Mouse (Mus musculus) heart, embryonic 10.5 days (tissue): ENCODE data around the gene Lcn8. TPM values are rescaled to one million over a fixed set of nuclear protein-coding genes. Genes with fewer than 3 reads are reported as not detected.

ENCODE experiments used
- DNase-seq: peaks from one replicate; pipeline ENCODE4 v3.0.0-alpha.2; 2017; ENCODE audit warnings: low spot score
- H3K27ac ChIP-seq: fragments of 300-500 bp; sonication (generic); 2 replicates; pipeline ENCODE4 v1.5.1; 2016; ENCODE audit warnings: mild to moderate bottlenecking
- H3K27me3 ChIP-seq: fragments of 300-500 bp; sonication (generic); 2 replicates; pipeline ENCODE4 v1.6.1; 2016; ENCODE audit warnings: mild to moderate bottlenecking; ENCODE audit not compliant: poor library complexity, insufficient read depth, severe bottlenecking
- H3K36me3 ChIP-seq: fragments of 300-500 bp; sonication (generic); 2 replicates; pipeline ENCODE4 v1.6.1; 2016; ENCODE audit warnings: mild to moderate bottlenecking, moderate library complexity
- H3K4me1 ChIP-seq: fragments of 300-500 bp; sonication (generic); 2 replicates; pipeline ENCODE4 v1.6.1; 2016; ENCODE audit warnings: mild to moderate bottlenecking
- H3K4me3 ChIP-seq: fragments of 300-500 bp; sonication (generic); 2 replicates; pipeline ENCODE4 v1.5.1; 2016; ENCODE audit warnings: mild to moderate bottlenecking, moderate library complexity
- H3K9me3 ChIP-seq: fragments of 300-500 bp; sonication (generic); 2 replicates; pipeline ENCODE4 v1.6.1; 2016; ENCODE audit warnings: mild to moderate bottlenecking, moderate library complexity
- WGBS: fragments of 180-500 bp; shearing (Covaris S2); methylation state at CpG from one replicate; pipeline ENCODE4 v1.1.7; 2016; 5-methylcytosine and 5-hydroxymethylcytosine counted together
- polyA plus RNA-seq: library from polyadenylated mRNA; unstranded; fragments of >200 nt; fragmentation: Nextera tagmentation; extraction: Ambion mirVana; gene quantifications from 2 replicates; pipeline ENCODE4 v1.2.1, GENCODE M21; 2016

The Lcn8 gene
- polyA plus RNA-seq, 1 experiment from 2014 or later = not detected

DNA sequence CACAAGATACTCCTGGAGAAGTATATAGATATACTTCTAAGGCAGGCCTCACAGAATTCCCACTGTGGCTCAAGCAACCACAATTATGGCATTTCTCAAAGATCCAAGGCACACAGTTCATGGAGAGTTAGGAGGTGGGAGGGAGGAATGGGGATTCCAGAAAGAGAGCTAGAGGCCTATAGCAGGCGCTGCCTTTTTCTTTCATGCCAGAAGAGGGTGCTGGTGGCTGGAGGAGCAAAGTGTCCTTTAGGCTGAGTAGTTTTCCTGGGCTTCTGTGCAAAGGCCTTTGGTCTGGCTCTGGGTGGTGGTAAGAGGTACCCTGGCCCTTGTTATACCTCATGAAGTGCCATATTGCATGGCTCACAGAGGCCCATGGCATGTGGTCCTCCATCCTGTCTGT, 18.9 kb upstream of the Lcn8 start:
- DNase-seq = no peak
- Histone ChIP-seq H3K4me1 (0 out of 2 replicates have a peak, but pooled peaks cover 2% of the 10 kb centered on the region), H3K27ac (no peak overlapping the region), H3K9me3 (no peaks in the 10 kb centered on the region), H3K27me3 (no peaks in the 10 kb centered on the region), H3K4me3 (no peak overlapping the region), H3K36me3 (no peaks in the 10 kb centered on the region)
- 26% methylated on average over 1 of the region's 1 CpGs for WGBS

DNA sequence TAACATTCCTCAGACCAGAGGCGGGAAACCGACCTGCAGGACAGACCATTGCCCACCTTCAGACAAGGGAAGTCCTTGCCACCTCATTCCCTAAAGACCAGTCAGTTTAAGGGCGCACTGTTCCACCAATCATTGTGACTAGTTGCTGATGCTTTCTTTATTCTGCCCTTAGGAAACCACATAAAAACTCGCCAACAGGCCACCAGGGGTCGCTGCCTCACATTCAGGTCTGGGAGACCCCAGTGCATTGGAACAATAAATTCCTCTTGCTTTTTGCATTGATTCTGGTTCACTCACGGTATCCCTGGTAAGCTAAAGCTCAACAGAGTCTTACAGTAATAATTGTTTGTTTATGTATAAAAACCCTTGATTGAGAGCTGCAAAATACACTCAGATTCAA, 13.0 kb upstream of the Lcn8 start:
- WGBS = 18% methylated on average over 6 of the region's 6 CpGs
- no peak overlapping the region for H3K4me3 ChIP-seq
- no peak for DNase-seq
- 0 out of 2 replicates have a peak, but pooled peaks cover 3% of the 10 kb centered on the region for H3K4me1 ChIP-seq
- H3K27ac ChIP-seq = no peak overlapping the region
- no peaks in the 10 kb centered on the region for H3K27me3 ChIP-seq
- no peaks in the 10 kb centered on the region for H3K9me3 ChIP-seq
- H3K36me3 ChIP-seq = no peaks in the 10 kb centered on the region

DNA sequence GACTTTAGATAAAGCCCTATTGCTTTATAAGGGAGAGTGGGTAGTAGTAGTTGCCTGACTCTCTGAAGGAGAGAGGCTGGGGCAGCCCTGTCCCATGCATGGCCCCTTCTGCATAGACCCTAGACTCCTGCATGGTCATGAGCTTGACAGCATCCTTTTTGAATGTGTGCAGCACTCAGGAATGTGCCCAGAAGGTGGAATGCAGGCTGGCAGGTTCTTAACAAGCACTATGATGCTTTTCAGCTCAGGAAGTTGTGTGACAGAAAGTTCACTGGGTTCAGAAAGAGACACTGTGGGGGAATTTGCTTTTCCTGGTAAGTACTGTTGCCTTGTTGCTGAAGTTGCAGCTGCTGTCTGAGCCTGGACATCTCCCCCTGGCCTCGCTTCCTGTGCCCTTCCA, 1.6 kb downstream of the Lcn8 start:
- no peaks in the 10 kb centered on the region for H3K9me3 ChIP-seq
- peaks cover 21% of the 10 kb centered on the region for H3K27me3 ChIP-seq
- H3K4me1 ChIP-seq = no peaks in the 10 kb centered on the region
- no peak overlapping the region for H3K27ac ChIP-seq
- WGBS = 62% methylated on average over 1 of the region's 1 CpGs
- H3K4me3 ChIP-seq = no peak overlapping the region
- DNase-seq = no peak
- no peaks in the 10 kb centered on the region for H3K36me3 ChIP-seq

DNA sequence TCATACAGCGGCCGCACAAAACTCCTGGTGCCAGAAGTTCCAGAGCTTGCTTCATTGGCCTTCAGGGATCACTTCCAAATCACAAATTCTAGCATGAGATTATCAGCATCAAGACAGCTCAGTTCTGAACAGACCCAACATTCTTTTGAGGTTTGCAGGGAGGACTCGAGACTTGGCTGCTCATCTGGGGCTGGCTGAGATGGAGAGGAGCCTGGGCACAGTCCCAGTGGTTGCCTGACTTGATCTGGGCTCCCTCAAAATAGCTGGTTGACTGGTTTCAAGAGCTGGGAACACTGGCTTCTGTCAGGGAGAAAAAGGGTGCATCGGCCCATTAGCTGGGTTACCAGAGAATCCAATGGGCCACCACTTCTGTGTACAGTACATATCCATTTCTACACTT, 3.8 kb downstream of the Lcn8 start:
- Histone ChIP-seq H3K4me1 (no peaks in the 10 kb centered on the region), H3K36me3 (no peaks in the 10 kb centered on the region), H3K9me3 (no peaks in the 10 kb centered on the region), H3K27me3 (peaks cover 21% of the 10 kb centered on the region), H3K4me3 (no peak overlapping the region), H3K27ac (no peak overlapping the region)
- WGBS = 82% methylated on average over 4 of the region's 4 CpGs
- no peak for DNase-seq

DNA sequence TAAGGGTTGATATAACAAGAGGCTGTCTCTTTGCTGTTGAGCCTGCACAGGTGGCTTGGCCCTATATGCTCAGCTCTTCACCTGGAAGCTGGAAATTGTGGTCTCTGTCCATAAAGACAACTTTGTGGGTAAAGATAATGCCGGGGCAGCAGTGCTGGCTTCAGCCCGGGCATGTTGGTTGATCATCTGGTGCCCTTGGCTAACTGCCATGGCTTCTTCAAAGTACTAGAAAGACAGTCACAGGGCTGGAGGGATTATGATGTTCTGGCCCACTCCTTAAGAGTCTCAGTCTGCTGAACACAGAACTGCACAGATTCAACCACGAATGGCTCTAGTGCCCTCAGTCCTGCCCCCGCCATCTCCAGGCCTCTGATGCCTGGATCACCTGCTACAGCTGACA, 4.3 kb downstream of the Lcn8 start:
- Histone ChIP-seq H3K4me3 (no peak overlapping the region), H3K27me3 (peaks cover 21% of the 10 kb centered on the region), H3K36me3 (no peaks in the 10 kb centered on the region), H3K9me3 (no peaks in the 10 kb centered on the region), H3K27ac (no peak overlapping the region), H3K4me1 (no peaks in the 10 kb centered on the region)
- no peak for DNase-seq
- WGBS = 75% methylated on average over 4 of the region's 4 CpGs

DNA sequence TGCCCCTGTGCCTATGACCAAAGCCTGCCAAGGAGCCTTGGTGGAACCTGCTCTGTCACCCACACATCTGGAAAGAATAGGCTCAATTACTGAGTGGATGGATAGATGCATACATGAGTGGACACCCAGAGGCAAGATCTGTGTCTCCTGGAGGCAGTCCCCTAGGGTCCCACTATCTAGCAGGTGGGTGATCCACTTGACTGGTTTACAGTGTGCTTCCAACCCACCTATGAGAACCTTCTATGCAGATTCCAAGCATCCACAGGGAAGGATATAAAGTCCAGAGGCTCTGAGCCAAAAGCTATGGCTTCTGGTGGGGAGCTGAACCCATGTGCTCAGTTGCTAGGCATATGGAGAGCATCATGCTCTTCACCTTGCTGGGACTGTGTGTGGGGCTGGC, 4.7 kb downstream of the Lcn8 start, which contains the start of gene Lcn5:
Gene Lcn5, plus strand, starts transcription at position 301 of the 400 bp plus-strand sequence.
- H3K27me3 ChIP-seq = peaks cover 21% of the 10 kb centered on the region
- H3K27ac ChIP-seq = no peak within 1 kb of the TSS
- no peaks in the 10 kb centered on the region for H3K36me3 ChIP-seq
- H3K4me1 ChIP-seq = no peaks in the 10 kb centered on the region
- H3K4me3 ChIP-seq = no peak within 1 kb of the TSS
- DNase-seq = no peak
- H3K9me3 ChIP-seq = no peaks in the 10 kb centered on the region

DNA sequence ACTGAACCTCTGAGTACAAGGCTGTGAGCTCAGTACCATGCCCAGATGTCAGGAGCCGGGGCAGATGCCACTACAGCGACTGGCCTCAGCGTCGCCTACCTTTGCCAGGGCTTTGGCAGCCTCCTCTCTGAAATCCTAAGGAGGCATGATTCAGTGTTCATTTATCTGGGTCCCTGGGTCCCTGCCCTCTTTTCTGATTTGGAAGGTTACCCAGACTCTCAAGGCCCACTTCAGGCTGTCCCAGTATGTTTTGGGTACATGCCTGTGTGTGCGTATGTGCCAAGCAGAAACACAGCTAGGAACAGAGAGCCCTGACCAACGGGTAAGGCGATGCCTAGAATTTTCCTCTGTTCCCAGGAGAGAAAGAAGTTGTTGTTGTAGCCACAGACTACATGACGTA, 7.4 kb downstream of the Lcn8 start:
- peaks cover 10% of the 10 kb centered on the region for H3K27me3 ChIP-seq
- no peak overlapping the region for H3K4me3 ChIP-seq
- no peaks in the 10 kb centered on the region for H3K4me1 ChIP-seq
- no peak overlapping the region for H3K27ac ChIP-seq
- H3K36me3 ChIP-seq = no peaks in the 10 kb centered on the region
- no peaks in the 10 kb centered on the region for H3K9me3 ChIP-seq
- no peak for DNase-seq
- WGBS = 88% methylated on average over 8 of the region's 8 CpGs

DNA sequence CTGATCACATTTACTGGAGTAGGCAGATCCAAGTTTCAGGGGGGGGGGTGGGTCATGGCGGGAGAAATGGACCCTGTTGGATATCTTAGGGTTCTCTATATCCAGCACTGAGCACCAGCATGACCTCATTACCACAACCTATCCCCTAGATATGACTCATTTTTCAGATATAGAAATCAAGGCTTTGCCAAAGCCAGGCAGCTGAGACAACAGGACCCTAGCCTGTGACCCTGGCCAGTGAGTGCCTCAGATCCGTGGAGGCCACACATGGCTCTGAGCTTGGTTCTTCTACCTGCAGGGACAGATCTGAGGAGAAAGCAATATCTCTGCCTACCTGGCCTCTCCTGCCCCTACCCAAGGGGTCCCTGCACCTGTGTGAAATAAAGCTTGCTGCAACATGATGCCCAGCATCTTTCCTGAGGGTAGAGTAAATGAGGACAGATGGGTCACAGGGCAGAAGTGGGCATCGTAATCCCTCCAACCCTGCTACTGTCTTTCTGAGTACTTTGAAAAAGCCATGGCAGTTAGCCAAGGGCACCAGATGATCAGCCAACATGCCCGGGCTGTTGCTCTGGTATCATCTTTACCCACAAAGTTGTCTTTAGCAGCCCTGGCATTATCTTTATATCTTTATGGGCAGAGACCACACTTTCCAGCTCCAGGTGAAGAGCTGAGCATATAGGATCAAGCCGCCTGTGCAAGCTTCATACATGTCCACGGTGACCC, 8.5 kb downstream of the Lcn8 start:
- H3K27me3 ChIP-seq = no peaks in the 10 kb centered on the region
- 80% methylated on average over 6 of the region's 6 CpGs for WGBS
- H3K4me3 ChIP-seq = no peak overlapping the region
- no peak overlapping the region for H3K27ac ChIP-seq
- no peaks in the 10 kb centered on the region for H3K4me1 ChIP-seq
- H3K9me3 ChIP-seq = no peaks in the 10 kb centered on the region
- no peak for DNase-seq
- H3K36me3 ChIP-seq = no peaks in the 10 kb centered on the region

DNA sequence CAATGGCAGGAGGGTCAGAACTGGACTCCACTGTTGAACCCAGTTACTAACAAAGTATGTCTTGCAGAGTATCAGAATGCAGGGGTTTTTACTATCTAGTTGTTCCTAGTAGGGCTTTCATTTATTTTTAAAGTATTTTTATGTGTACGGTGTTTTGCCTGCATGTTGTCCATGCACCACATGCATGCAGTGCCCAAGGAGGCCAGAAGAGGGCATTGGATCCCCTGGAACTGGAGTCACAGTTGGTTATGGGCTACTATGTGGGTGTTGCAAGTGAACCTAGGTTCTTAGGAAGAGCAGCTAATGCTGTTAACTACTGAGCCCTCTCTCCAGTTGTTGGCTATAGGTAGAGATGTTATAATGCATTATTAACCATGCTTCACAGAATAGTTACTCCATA, 10.6 kb downstream of the Lcn8 start:
- WGBS = 61% methylated on average over 1 of the region's 1 CpGs
- no peak overlapping the region for H3K4me3 ChIP-seq
- H3K27ac ChIP-seq = no peak overlapping the region
- no peaks in the 10 kb centered on the region for H3K4me1 ChIP-seq
- no peaks in the 10 kb centered on the region for H3K9me3 ChIP-seq
- no peaks in the 10 kb centered on the region for H3K27me3 ChIP-seq
- no peak for DNase-seq
- no peaks in the 10 kb centered on the region for H3K36me3 ChIP-seq

DNA sequence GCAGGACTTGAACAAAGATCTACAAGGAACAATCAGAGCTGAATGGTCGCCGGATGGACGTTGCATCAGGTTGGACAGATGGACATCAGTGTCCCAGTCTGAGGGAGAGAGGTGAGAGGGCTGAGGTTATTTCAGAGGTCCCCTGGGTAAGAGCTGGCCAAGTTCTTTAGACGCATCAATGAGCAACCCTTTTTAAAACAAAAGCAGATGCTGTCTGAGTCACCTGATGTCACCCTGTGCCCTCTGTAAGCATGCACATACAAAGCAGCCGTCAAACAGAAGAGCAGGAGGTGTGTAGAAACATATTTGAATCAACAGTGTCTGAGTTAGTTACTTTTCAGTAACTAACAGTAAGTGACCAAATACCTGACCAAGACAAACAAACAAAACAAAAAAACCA, 11.2 kb downstream of the Lcn8 start:
- WGBS = 84% methylated on average over 5 of the region's 5 CpGs
- Histone ChIP-seq H3K27ac (no peak overlapping the region), H3K36me3 (no peaks in the 10 kb centered on the region), H3K4me3 (no peak overlapping the region), H3K27me3 (no peaks in the 10 kb centered on the region), H3K4me1 (no peaks in the 10 kb centered on the region), H3K9me3 (no peaks in the 10 kb centered on the region)
- DNase-seq = no peak

DNA sequence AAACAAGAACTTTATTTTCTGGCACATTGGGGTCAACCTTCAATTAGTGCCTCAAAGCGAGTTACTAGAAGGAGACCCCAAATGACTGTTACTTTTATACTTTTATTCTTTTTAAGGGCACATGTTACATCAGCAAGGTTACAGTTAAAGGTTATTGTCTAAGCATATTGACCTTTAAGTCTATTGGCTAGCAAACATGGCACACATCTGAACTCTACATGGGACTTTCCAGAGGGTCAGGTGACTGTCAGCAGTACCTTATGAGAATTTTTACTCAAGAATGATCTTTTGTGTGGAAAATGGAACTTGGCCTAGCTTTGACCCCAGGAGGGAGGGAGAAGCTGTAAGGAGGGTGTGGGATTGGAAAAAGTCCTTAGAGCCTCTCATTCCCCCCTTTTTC, 13.6 kb downstream of the Lcn8 start:
- DNase-seq = no peak
- Histone ChIP-seq H3K9me3 (no peaks in the 10 kb centered on the region), H3K36me3 (no peaks in the 10 kb centered on the region), H3K27me3 (no peaks in the 10 kb centered on the region), H3K4me3 (no peak overlapping the region), H3K27ac (no peak overlapping the region), H3K4me1 (no peaks in the 10 kb centered on the region)
- WGBS = 77% methylated on average over 1 of the region's 1 CpGs

DNA sequence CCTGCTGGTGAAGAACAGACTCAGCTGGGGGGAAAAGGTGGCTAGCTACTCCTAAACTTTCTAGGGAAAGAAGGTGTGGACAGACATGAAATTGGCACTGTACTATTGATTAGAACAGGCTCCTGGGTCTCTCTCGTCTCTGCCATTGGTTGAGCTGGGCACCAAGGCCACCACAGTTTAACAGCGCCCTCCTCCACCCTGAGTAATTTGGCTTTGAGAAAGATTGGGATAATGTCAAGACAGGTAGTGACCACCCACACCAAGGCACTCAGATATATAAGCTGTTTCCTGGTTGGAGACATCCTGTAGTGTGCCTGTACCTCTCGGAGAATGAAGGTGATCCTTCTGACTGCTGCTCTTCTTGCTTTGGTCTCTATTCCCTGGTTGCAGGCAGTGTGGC, 23.6 kb downstream of the Lcn8 start, which contains the start of gene Lcn6:
Gene Lcn6, plus strand, starts transcription at position 301 of the 400 bp plus-strand sequence.
- Histone ChIP-seq H3K4me1 (no peaks in the 10 kb centered on the region), H3K4me3 (no peak within 1 kb of the TSS), H3K36me3 (no peaks in the 10 kb centered on the region), H3K27ac (no peak within 1 kb of the TSS), H3K9me3 (no peaks in the 10 kb centered on the region), H3K27me3 (peaks cover 11% of the 10 kb centered on the region; the same call in 1 of the 2 replicates)
- DNase-seq = no peak
- 82% methylated on average over 3 of the region's 3 CpGs for WGBS

DNA sequence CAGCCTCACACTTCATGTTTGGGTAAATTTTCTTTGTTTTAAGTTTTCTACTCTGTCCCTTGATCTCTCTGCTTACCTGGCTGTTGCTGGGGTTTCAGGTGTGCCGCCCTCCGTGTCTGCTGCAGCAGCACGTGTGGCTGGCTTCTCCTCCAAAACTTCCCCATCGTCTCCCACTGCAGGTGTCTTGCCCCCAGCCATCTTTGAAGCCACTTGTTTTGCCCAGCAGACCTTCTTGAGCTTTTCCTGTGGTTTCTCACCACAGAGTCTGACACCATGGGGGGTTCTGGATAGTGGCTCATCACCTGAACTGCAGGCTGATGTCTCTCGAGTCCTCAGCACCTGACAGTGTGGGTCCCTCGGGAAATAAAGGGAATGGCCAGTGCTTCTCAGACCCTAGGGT, 26.6 kb downstream of the Lcn8 start:
- Histone ChIP-seq H3K27ac (no peak overlapping the region), H3K9me3 (no peaks in the 10 kb centered on the region), H3K27me3 (peaks cover 12% of the 10 kb centered on the region; the same call in 1 of the 2 replicates), H3K4me1 (no peaks in the 10 kb centered on the region), H3K4me3 (no peak overlapping the region), H3K36me3 (no peaks in the 10 kb centered on the region)
- WGBS = 82% methylated on average over 6 of the region's 6 CpGs
- DNase-seq = no peak

DNA sequence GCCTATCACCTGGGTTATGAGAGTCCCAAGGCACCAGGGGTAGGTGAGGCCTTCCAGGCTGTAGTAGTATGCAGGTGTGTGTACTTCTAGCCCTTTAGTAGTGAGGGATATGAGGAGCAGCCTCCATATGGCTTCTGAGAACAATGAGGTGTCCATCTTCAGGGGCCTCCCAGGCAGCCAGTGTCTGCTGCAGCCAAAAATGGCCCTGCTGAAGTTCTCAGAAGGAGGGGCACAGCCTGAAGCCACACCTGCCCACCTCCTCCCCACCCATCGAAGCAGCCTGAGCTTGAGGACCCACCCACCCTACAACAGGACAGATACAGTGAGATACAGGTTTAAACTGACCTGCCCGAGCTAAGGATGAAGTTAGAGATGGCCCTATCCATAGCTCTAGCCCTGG, 29.5 kb downstream of the Lcn8 start, which contains the start of gene Lcn10:
Gene Lcn10, plus strand, starts transcription at position 301 of the 400 bp plus-strand sequence.
- H3K4me3 ChIP-seq = no peak within 1 kb of the TSS
- no peak for DNase-seq
- H3K4me1 ChIP-seq = no peaks in the 10 kb centered on the region
- peaks cover 17% of the 10 kb centered on the region; the same call in 1 of the 2 replicates for H3K27me3 ChIP-seq
- H3K36me3 ChIP-seq = no peaks in the 10 kb centered on the region
- H3K9me3 ChIP-seq = no peaks in the 10 kb centered on the region
- H3K27ac ChIP-seq = no peak within 1 kb of the TSS
- WGBS = 70% methylated on average over 2 of the region's 2 CpGs
